Comparison of ENCODE assay signal across 22 mouse cellular contexts in genomic region chr2:179449018-179449417, GRCm38 (mm10). TPM values are rescaled to one million over a fixed set of nuclear protein-coding genes. Genes with fewer than 3 reads are reported as not detected.
DNase-seq lines count a peak whose midpoint lies in the region; TF ChIP-seq lines count a peak whose summit lies in the region.
"Had no signal": no experiment of that assay in that cellular context is flagged by ENCODE, and none has a peak within 500 bp of the region (broad histone marks: within the 10 kb centered on the region; RNA-seq: fewer than 3 reads in every experiment).

No protein-coding gene starts in this region.

- no peaks in the 10 kb centered on the region for H3K36me3 ChIP-seq in E14TG2a.4 (ENCODE audit: insufficient read depth, low read length)
- no peaks in the 10 kb centered on the region for H3K36me3 ChIP-seq in thymus, adult 2 months (ENCODE audit: control insufficient read depth, insufficient read depth, low read length)
- H3K36me3 ChIP-seq: embryonic facial prominence, embryonic 13.5 days; heart, embryonic 13.5 days; hindbrain, embryonic 15.5 days; limb, embryonic 15.5 days; lung, embryonic 15.5 days had no signal

- H3K27ac ChIP-seq in cerebellum, adult 2 months (ENCODE audit: insufficient read depth, low read length), result no peak overlapping the region
- no peak overlapping the region for H3K27ac ChIP-seq in left cerebral cortex, adult 2 months
- no peak overlapping the region for H3K27ac ChIP-seq in thymus, adult 2 months (ENCODE audit: control insufficient read depth, insufficient read depth, low read length)
- H3K27ac ChIP-seq: embryonic facial prominence, embryonic 13.5 days; heart, embryonic 13.5 days; hindbrain, embryonic 15.5 days; limb, embryonic 15.5 days; lung, embryonic 15.5 days; midbrain, embryonic 10.5 days; neural tube, embryonic 13.5 days had no signal

- H3K9me3 ChIP-seq in E14TG2a.4 (ENCODE audit: low read length), result no peaks in the 10 kb centered on the region
- H3K9me3 ChIP-seq: hindbrain, embryonic 15.5 days; limb, embryonic 15.5 days; lung, embryonic 15.5 days; neural tube, embryonic 13.5 days had no signal

- no peaks in the 10 kb centered on the region for H3K27me3 ChIP-seq in cerebellum, adult 2 months (ENCODE audit: control insufficient read depth, insufficient read depth, low read length)
- peaks cover 28% of the 10 kb centered on the region for H3K27me3 ChIP-seq in E14TG2a.4 (ENCODE audit: insufficient read depth, low read length)
- no peaks in the 10 kb centered on the region for H3K27me3 ChIP-seq in thymus, adult 2 months (ENCODE audit: control insufficient read depth, insufficient read depth, low read length)

- TF ChIP-seq CTCF in cerebellum, adult 2 months (IDR thresholded peaks at IDR 0.05; ENCODE audit: borderline replicate concordance, insufficient read depth, low read depth, low read length), result 0 out of 2 replicates have a peak, but pooled peaks have one; percentile 26
- peak; percentile 34 for TF ChIP-seq CTCF in left cerebral cortex, adult 2 months (IDR thresholded peaks at IDR 0.05)
- peak; percentile 94 for TF ChIP-seq CTCF in E14TG2a.4 (conservative IDR thresholded peaks at IDR 0.05; ENCODE audit: low read length)
- TF ChIP-seq CTCF in brain, embryonic 14.5 days (IDR thresholded peaks at IDR 0.05; ENCODE audit: borderline replicate concordance, extremely low read depth, insufficient read depth, insufficient read length), result peak; percentile 46; the same call in 1 of the 2 replicates
- no peak for TF ChIP-seq CTCF in thymus, adult 2 months (IDR thresholded peaks at IDR 0.05; ENCODE audit: borderline replicate concordance, control insufficient read depth, extremely low read depth, insufficient read depth, low read length, poor library complexity)

- no peak for DNase-seq in cerebellum, adult 2 months
- no peak for DNase-seq in cerebellum, postnatal 36 days
- DNase-seq in left cerebral cortex, adult 2 months (ENCODE audit: extremely low spot score in 1 of 2, low spot score in 2 of 2), result no peak
- no peak for DNase-seq in left cerebral cortex, postnatal 14 days (ENCODE audit: low spot score in 2 of 2)
- no peak for DNase-seq in brain, embryonic 14.5 days (ENCODE audit: low read depth)
- no peak for DNase-seq in ovary, postnatal 14 days (ENCODE audit: low spot score)
- no peak for DNase-seq in thymus, adult 2 months
- DNase-seq: adrenal gland, adult 2 months; cerebellum, adult 9-11 months; heart, postnatal 36 days; kidney, adult 11 months; lung, postnatal 4 days; right cerebral cortex, postnatal 14 days had no signal

- intact Hi-C loops in left cerebral cortex, adult 2 months (cut with DNase I), result no loop called here
- intact Hi-C loops in left cerebral cortex, postnatal 14 days (cut with DNase I), result no loop called here

- no peak for TF ChIP-seq POLR2A in cerebellum, adult 2 months (IDR thresholded peaks at IDR 0.05; ENCODE audit: borderline replicate concordance, insufficient read depth, low read length)
- TF ChIP-seq POLR2A in brain, embryonic 14.5 days (IDR thresholded peaks at IDR 0.05; ENCODE audit: borderline replicate concordance, extremely low read depth, insufficient read depth, insufficient read length, poor library complexity, severe bottlenecking), result no peak
- no peak for TF ChIP-seq POLR2A in thymus, adult 2 months (IDR thresholded peaks at IDR 0.05; ENCODE audit: control insufficient read depth, extremely low read depth, insufficient read depth, low read length, poor library complexity)

- no peak overlapping the region for H3K4me3 ChIP-seq in cerebellum, adult 2 months (replicated peaks; ENCODE audit: insufficient read depth, low read depth, low read length)
- no peak overlapping the region for H3K4me3 ChIP-seq in left cerebral cortex, adult 2 months
- H3K4me3 ChIP-seq in E14TG2a.4 (replicated peaks; ENCODE audit: low read length), result no peak overlapping the region
- H3K4me3 ChIP-seq in thymus, adult 2 months (ENCODE audit: control insufficient read depth, insufficient read depth, low read length), result no peak overlapping the region
- H3K4me3 ChIP-seq: embryonic facial prominence, embryonic 13.5 days; heart, embryonic 13.5 days; hindbrain, embryonic 15.5 days; limb, embryonic 15.5 days; lung, embryonic 15.5 days; midbrain, embryonic 10.5 days; neural tube, embryonic 13.5 days had no signal

- H3K4me1 ChIP-seq in cerebellum, adult 2 months (ENCODE audit: control insufficient read depth, insufficient read depth, low read length), result no peaks in the 10 kb centered on the region
- H3K4me1 ChIP-seq in E14TG2a.4 (replicated peaks; ENCODE audit: low read depth, low read length), result peaks cover 6% of the 10 kb centered on the region; the same call in 1 of the 2 replicates
- no peaks in the 10 kb centered on the region for H3K4me1 ChIP-seq in thymus, adult 2 months (replicated peaks; ENCODE audit: control insufficient read depth, insufficient read depth, low read length)
- H3K4me1 ChIP-seq: heart, embryonic 13.5 days; limb, embryonic 15.5 days; lung, embryonic 15.5 days had no signal

- 97% methylated on average over 1 of the region's 1 CpGs for WGBS in cerebellum, adult 2 months
- 97% methylated on average over 1 of the region's 1 CpGs for WGBS in thymus, adult 2 months

RNA-seq across cellular contexts. Expression of gene Cdh4, which starts 6.8 kb away (rescaled TPM):
- 9.3 and 11.0 TPM in 2 replicates for polyA plus RNA-seq in cerebellum, adult 2 months (2012; rRNA removed)
- total RNA-seq in left cerebral cortex, adult 2 months (2021), result 10 to 100 TPM; 24.4 to 30.6 TPM
- 10 to 100 TPM; 23.8 to 28.8 TPM for total RNA-seq in left cerebral cortex, postnatal 14 days (2021)
- polyA plus RNA-seq in brain, embryonic 14.5 days (2012; rRNA removed), result 32.0 and 48.4 TPM in 2 replicates
- 9.7 and 9.9 TPM in 2 replicates for polyA plus RNA-seq in thymus, adult 2 months (2012; rRNA removed)
- total RNA-seq: granulocyte monocyte progenitor cell, adult 5-6 weeks had no signal
